Mouse (Mus musculus): ENCODE results near the gene Ttc26.

DNA sequence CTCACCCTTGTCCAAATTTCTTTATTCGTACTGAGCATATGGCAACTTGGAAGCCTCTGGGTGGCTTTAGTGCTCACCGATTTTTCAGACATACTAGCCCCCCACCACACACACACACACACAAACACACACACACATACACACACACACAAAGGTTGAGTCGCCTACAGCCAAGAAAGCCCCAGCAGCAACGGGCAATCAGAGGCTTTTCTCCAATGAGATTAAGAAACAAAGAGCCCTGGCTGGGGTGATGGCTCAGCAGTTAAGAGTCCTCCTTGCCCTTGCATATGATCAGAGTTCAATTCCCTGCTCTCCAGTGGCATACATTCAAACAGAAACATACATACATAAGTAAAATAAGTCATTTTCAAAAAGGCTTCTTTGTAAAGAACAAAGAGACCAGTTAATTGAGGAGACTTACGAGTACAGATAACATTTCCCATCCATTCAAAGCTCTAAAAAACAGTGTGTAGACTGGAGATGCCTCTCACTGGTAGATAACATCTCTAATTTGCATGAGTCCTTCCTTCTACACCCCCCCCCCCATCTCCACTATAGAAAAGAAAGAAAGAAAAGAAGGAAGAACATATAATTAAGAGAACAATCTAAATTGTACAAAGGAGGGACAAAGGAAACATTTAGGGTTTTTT is 23.5 kb upstream of the Ttc26 start:
- no peak for TF ChIP-seq CTCF (IDR thresholded peaks at IDR 0.05; ENCODE audit: insufficient read depth, low read length)
- TF ChIP-seq POLR2A (IDR thresholded peaks at IDR 0.05; ENCODE audit: borderline replicate concordance, extremely low read depth, low read depth, low read length), result no peak
